In the genomic region with DNA sequence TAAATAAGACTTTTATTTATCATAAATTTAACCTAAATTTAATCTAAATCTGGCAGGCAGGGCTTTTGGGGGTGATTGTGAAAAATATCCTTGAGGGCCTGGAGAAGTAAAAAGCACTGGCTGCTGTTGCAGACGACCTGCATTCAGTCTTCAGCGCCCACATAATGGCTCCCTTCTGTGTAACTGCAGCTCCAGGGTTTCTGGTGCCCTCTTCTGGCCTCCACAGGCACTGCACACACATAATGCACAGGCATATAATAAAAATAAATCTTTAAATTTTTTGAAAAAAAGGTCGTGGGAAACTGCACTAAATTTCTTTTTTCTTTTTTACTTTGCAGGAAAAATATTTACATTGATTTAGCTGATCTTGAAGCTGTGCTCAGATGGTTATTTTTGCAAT, we compare ENCODE assay signal across 21 mouse cellular contexts.
DNase-seq lines count a peak whose midpoint lies in the region; ATAC-seq and TF ChIP-seq lines count a peak whose summit lies in the region.
"Had no signal": no experiment of that assay in that cellular context is flagged by ENCODE, and none has a peak within 500 bp of the region (broad histone marks: within the 10 kb centered on the region; RNA-seq: fewer than 3 reads in every experiment).

No protein-coding gene starts in this region.

- TF ChIP-seq RAD21 in MEL (IDR thresholded peaks at IDR 0.05; ENCODE audit: low read depth, low read length) = peak; percentile 41

- no peak for TF ChIP-seq POLR2A in MEL (IDR thresholded peaks at IDR 0.05; ENCODE audit: control insufficient read depth in 1 of 2, insufficient read depth in 1 of 2, low read depth in 1 of 2, low read length in 2 of 2, poor library complexity in 1 of 2)
- no peak for TF ChIP-seq POLR2A in small intestine, adult 2 months (IDR thresholded peaks at IDR 0.05; ENCODE audit: low read depth, low read length)

- H3K9me3 ChIP-seq in hindbrain, postnatal 0 days (ENCODE audit: low read length) = no peaks in the 10 kb centered on the region
- H3K9me3 ChIP-seq in hindbrain, embryonic 16.5 days (ENCODE audit: control insufficient read depth, low read length) = 0 out of 2 replicates have a peak, but pooled peaks cover 2% of the 10 kb centered on the region
- peaks cover 3% of the 10 kb centered on the region; the same call in 1 of the 2 replicates for H3K9me3 ChIP-seq in lung, embryonic 14.5 days (ENCODE audit: low read depth, low read length)
- H3K9me3 ChIP-seq in MEL (replicated peaks; ENCODE audit: insufficient read depth, low read length) = no peaks in the 10 kb centered on the region
- H3K9me3 ChIP-seq: midbrain, embryonic 12.5 days; stomach, embryonic 15.5 days had no signal

- H3K27me3 ChIP-seq in hindbrain, postnatal 0 days (ENCODE audit: insufficient read depth, low read length) = no peaks in the 10 kb centered on the region
- no peaks in the 10 kb centered on the region for H3K27me3 ChIP-seq in hindbrain, embryonic 16.5 days (replicated peaks; ENCODE audit: control insufficient read depth, insufficient read depth, low read length)
- no peaks in the 10 kb centered on the region for H3K27me3 ChIP-seq in lung, embryonic 14.5 days (ENCODE audit: insufficient read depth, low read length)
- H3K27me3 ChIP-seq in MEL (ENCODE audit: control insufficient read depth in 1 of 2, insufficient read depth in 2 of 2, low read length in 2 of 2) = no peaks in the 10 kb centered on the region; a peak in 1 of 4 replicates
- no peaks in the 10 kb centered on the region for H3K27me3 ChIP-seq in small intestine, adult 2 months (ENCODE audit: control insufficient read depth, insufficient read depth, low read length)
- H3K27me3 ChIP-seq: heart, embryonic 13.5 days; limb, embryonic 12.5 days; midbrain, embryonic 12.5 days; stomach, embryonic 15.5 days had no signal

- TF ChIP-seq EP300 in MEL (IDR thresholded peaks at IDR 0.05; ENCODE audit: low read depth in 1 of 2, low read length in 2 of 2) = no peak

- H3K4me3 ChIP-seq in hindbrain, postnatal 0 days (ENCODE audit: low read length) = no peak overlapping the region
- H3K4me3 ChIP-seq in hindbrain, embryonic 16.5 days (ENCODE audit: low read length) = no peak overlapping the region
- H3K4me3 ChIP-seq in lung, embryonic 14.5 days (ENCODE audit: low read depth, low read length) = no peak overlapping the region
- H3K4me3 ChIP-seq in MEL (ENCODE audit: control insufficient read depth in 1 of 2, insufficient read depth in 1 of 2, low read depth in 2 of 2, low read length in 2 of 2) = no peak overlapping the region
- no peak overlapping the region for H3K4me3 ChIP-seq in small intestine, adult 2 months (ENCODE audit: low read depth, low read length)
- H3K4me3 ChIP-seq: embryonic facial prominence, embryonic 10.5 days; heart, embryonic 13.5 days; limb, embryonic 12.5 days; midbrain, embryonic 12.5 days; myocyte; stomach, embryonic 15.5 days had no signal

- ATAC-seq in hindbrain, postnatal 0 days = no peak
- no peak for ATAC-seq in hindbrain, embryonic 16.5 days
- no peak for ATAC-seq in lung, embryonic 14.5 days (ENCODE audit: insufficient read depth)
- ATAC-seq: forebrain, embryonic 14.5 days had no signal

- 86% methylated on average over 3 of the region's 3 CpGs for WGBS in hindbrain, postnatal 0 days
- WGBS in hindbrain, embryonic 16.5 days = 78% methylated on average over 3 of the region's 3 CpGs
- WGBS in lung, embryonic 14.5 days = 82% methylated on average over 3 of the region's 3 CpGs
- WGBS in small intestine, adult 2 months = 83% methylated on average over 3 of the region's 3 CpGs

- no peaks in the 10 kb centered on the region; the same call in 1 of the 2 replicates for H3K36me3 ChIP-seq in hindbrain, postnatal 0 days (ENCODE audit: insufficient read depth, low read length)
- peaks cover 6% of the 10 kb centered on the region for H3K36me3 ChIP-seq in hindbrain, embryonic 16.5 days (ENCODE audit: control insufficient read depth, insufficient read depth, low read length)
- H3K36me3 ChIP-seq in lung, embryonic 14.5 days (ENCODE audit: insufficient read depth) = no peaks in the 10 kb centered on the region; the same call in 1 of the 2 replicates
- no peaks in the 10 kb centered on the region for H3K36me3 ChIP-seq in MEL (ENCODE audit: control insufficient read depth in 1 of 2, insufficient read depth in 2 of 2, low read length in 2 of 2)
- peaks cover 2% of the 10 kb centered on the region for H3K36me3 ChIP-seq in small intestine, adult 2 months (ENCODE audit: control insufficient read depth, insufficient read depth, low read length)
- H3K36me3 ChIP-seq: stomach, embryonic 15.5 days had no signal

- no peaks in the 10 kb centered on the region for H3K4me1 ChIP-seq in hindbrain, postnatal 0 days (ENCODE audit: insufficient read depth, low read length)
- no peaks in the 10 kb centered on the region for H3K4me1 ChIP-seq in hindbrain, embryonic 16.5 days (ENCODE audit: control insufficient read depth, insufficient read depth, low read depth, low read length)
- H3K4me1 ChIP-seq in lung, embryonic 14.5 days (ENCODE audit: insufficient read depth) = no peaks in the 10 kb centered on the region
- H3K4me1 ChIP-seq in MEL (ENCODE audit: control insufficient read depth in 1 of 2, insufficient read depth in 2 of 2, low read length in 2 of 2) = no peaks in the 10 kb centered on the region
- no peaks in the 10 kb centered on the region for H3K4me1 ChIP-seq in small intestine, adult 2 months (ENCODE audit: control insufficient read depth, insufficient read depth, insufficient read length, low read length)
- H3K4me1 ChIP-seq: embryonic facial prominence, embryonic 10.5 days; heart, embryonic 13.5 days; limb, embryonic 12.5 days; midbrain, embryonic 12.5 days; stomach, embryonic 15.5 days had no signal

- intact Hi-C loops in gastrocnemius, postnatal 36 days (cut with DNase I) = no loop called here

- H3K4me2 ChIP-seq in hindbrain, postnatal 0 days (ENCODE audit: low read depth, low read length) = no peak overlapping the region
- no peak overlapping the region for H3K4me2 ChIP-seq in hindbrain, embryonic 16.5 days (ENCODE audit: low read length)
- H3K4me2 ChIP-seq in lung, embryonic 14.5 days = no peak overlapping the region
- H3K4me2 ChIP-seq: heart, embryonic 13.5 days; limb, embryonic 12.5 days; midbrain, embryonic 12.5 days; stomach, embryonic 15.5 days had no signal

- no peak overlapping the region for H3K27ac ChIP-seq in hindbrain, postnatal 0 days
- H3K27ac ChIP-seq in hindbrain, embryonic 16.5 days (ENCODE audit: low read depth, low read length) = no peak overlapping the region
- no peak overlapping the region for H3K27ac ChIP-seq in lung, embryonic 14.5 days (ENCODE audit: low read depth)
- H3K27ac ChIP-seq in MEL (ENCODE audit: control insufficient read depth, low read depth, low read length) = no peak overlapping the region
- H3K27ac ChIP-seq in small intestine, adult 2 months (ENCODE audit: insufficient read depth, low read depth, low read length) = no peak overlapping the region
- H3K27ac ChIP-seq: embryonic facial prominence, embryonic 10.5 days; heart, embryonic 13.5 days; limb, embryonic 12.5 days; macrophage; midbrain, embryonic 12.5 days; stomach, embryonic 15.5 days had no signal

- H3K9ac ChIP-seq in hindbrain, postnatal 0 days (replicated peaks; ENCODE audit: low read length) = no peak overlapping the region
- H3K9ac ChIP-seq in hindbrain, embryonic 16.5 days (ENCODE audit: low read depth, low read length) = no peak overlapping the region
- no peak overlapping the region for H3K9ac ChIP-seq in lung, embryonic 14.5 days
- H3K9ac ChIP-seq in MEL (ENCODE audit: control insufficient read depth, low read depth, low read length, poor library complexity, severe bottlenecking) = no peak overlapping the region
- H3K9ac ChIP-seq: heart, embryonic 13.5 days; limb, embryonic 12.5 days; midbrain, embryonic 12.5 days; stomach, embryonic 15.5 days had no signal

- no peaks in the 10 kb centered on the region for H3K79me2 ChIP-seq in MEL (ENCODE audit: control insufficient read depth, insufficient read depth, low read length, poor library complexity)

- no peak for DNase-seq in hindbrain, postnatal 0 days (ENCODE audit: low spot score)
- DNase-seq in lung, embryonic 14.5 days = no peak
- DNase-seq in lung, postnatal 4 days = no peak
- peak; percentile 47 for DNase-seq in MEL (ENCODE audit: low read depth, low spot score)
- DNase-seq in gastrocnemius, postnatal 36 days = no peak
- DNase-seq: adrenal gland, postnatal 10 days; B cell, adult 2 months; cerebellum, adult 18-20 months; cerebellum, postnatal 36 days; heart, postnatal 4 days; thymus, postnatal 14 days had no signal

- TF ChIP-seq CTCF in hindbrain, postnatal 0 days (IDR thresholded peaks at IDR 0.05; ENCODE audit: low read depth) = peak; percentile 43
- peak; percentile 35 for TF ChIP-seq CTCF in lung, embryonic 14.5 days (IDR thresholded peaks at IDR 0.05; ENCODE audit: low read depth)
- TF ChIP-seq CTCF in MEL (IDR thresholded peaks at IDR 0.05 in 2 of 3, conservative IDR thresholded peaks at IDR 0.05 in 1 of 3; ENCODE audit: control insufficient read depth in 1 of 3, insufficient read depth in 1 of 3, low read depth in 2 of 3, low read length in 3 of 3, poor library complexity in 1 of 3, severe bottlenecking in 1 of 3) = peak; percentile 50 to 57 (median 56)
- TF ChIP-seq CTCF in small intestine, adult 2 months (IDR thresholded peaks at IDR 0.05; ENCODE audit: extremely low read depth, insufficient read length, insufficient replicate concordance, low read depth, low read length) = 0 out of 2 replicates have a peak, but pooled peaks have one; percentile 20

TF ChIP-seq in MEL, 35 proteins besides CTCF, POLR2A, EP300 and RAD21:
- TF ChIP-seq ZNF384 (IDR thresholded peaks at IDR 0.05; ENCODE audit: low read depth, low read length) (0 out of 2 replicates have a peak, but pooled peaks have one; percentile 18), CHD1 (IDR thresholded peaks at IDR 0.05; ENCODE audit: low read depth, low read length) (no peak), SMC3 (IDR thresholded peaks at IDR 0.05; ENCODE audit: low read depth, low read length) (peak; percentile 38), ZC3H11A (IDR thresholded peaks at IDR 0.05; ENCODE audit: low read depth, low read length) (0 out of 2 replicates have a peak, but pooled peaks have one; percentile 16), MEF2A (IDR thresholded peaks at IDR 0.05; ENCODE audit: extremely low read depth, insufficient replicate concordance, low read depth, low read length, poor library complexity, severe bottlenecking) (no peak)
TF ChIP-seq in MEL: peak in this region for 3.
